Mouse (Mus musculus) forebrain, embryonic 13.5 days (tissue): Measurements from ENCODE around the gene Mertk. TPM values are rescaled to one million over a fixed set of nuclear protein-coding genes. Genes with fewer than 3 reads are reported as not detected.

Experiments used
- ATAC-seq: fragments of 200-750 bp; cut with Nextera tagmentation; 2 replicates; pipeline ENCODE4 v1.8.0; 2017
- H3K27ac ChIP-seq: fragments of 300-500 bp; sonication (generic); 2 replicates; pipeline ENCODE4 v1.5.1; 2015; ENCODE audit warnings: inconsistent platforms, mild to moderate bottlenecking, moderate library complexity
- H3K27me3 ChIP-seq: fragments of 300-500 bp; sonication (generic); 2 replicates; pipeline ENCODE4 v1.6.1; 2015; ENCODE audit warnings: mild to moderate bottlenecking, inconsistent platforms
- H3K36me3 ChIP-seq: fragments of 300-500 bp; sonication (generic); 2 replicates; pipeline ENCODE4 v1.6.1; 2015; ENCODE audit warnings: mild to moderate bottlenecking, inconsistent platforms; ENCODE audit not compliant: poor library complexity, severe bottlenecking
- H3K4me1 ChIP-seq: fragments of 300-500 bp; sonication (generic); 2 replicates; pipeline ENCODE4 v1.6.1; 2015; ENCODE audit warnings: inconsistent platforms
- H3K4me2 ChIP-seq: fragments of 300-500 bp; sonication (generic); 2 replicates; pipeline ENCODE4 v1.6.1; 2015; ENCODE audit warnings: inconsistent platforms, mild to moderate bottlenecking, moderate library complexity
- H3K4me3 ChIP-seq: fragments of 300-500 bp; sonication (generic); 2 replicates; pipeline ENCODE4 v1.5.1; 2015; ENCODE audit warnings: mild to moderate bottlenecking, inconsistent platforms
- H3K9ac ChIP-seq: fragments of 300-500 bp; sonication (generic); 2 replicates; pipeline ENCODE4 v1.6.1; 2015; ENCODE audit warnings: mild to moderate bottlenecking, inconsistent platforms
- H3K9me3 ChIP-seq: fragments of 300-500 bp; sonication (generic); replicated peaks from 2 replicates; pipeline ENCODE4 v1.6.1; 2016; ENCODE audit warnings: inconsistent platforms
- WGBS: fragments of 180-500 bp; shearing (Covaris S2); methylation state at CpG from one replicate; pipeline ENCODE4 v1.1.7; 2015; 5-methylcytosine and 5-hydroxymethylcytosine counted together
- polyA plus RNA-seq: library from polyadenylated mRNA; unstranded; fragments of >200 nt; fragmentation: Nextera tagmentation; extraction: Ambion mirVana; gene quantifications from 2 replicates; pipeline ENCODE4 v1.2.1, GENCODE M21; 2015

The Mertk gene
- polyA plus RNA-seq, 1 experiment from 2014 or later = 0.56 TPM

DNA sequence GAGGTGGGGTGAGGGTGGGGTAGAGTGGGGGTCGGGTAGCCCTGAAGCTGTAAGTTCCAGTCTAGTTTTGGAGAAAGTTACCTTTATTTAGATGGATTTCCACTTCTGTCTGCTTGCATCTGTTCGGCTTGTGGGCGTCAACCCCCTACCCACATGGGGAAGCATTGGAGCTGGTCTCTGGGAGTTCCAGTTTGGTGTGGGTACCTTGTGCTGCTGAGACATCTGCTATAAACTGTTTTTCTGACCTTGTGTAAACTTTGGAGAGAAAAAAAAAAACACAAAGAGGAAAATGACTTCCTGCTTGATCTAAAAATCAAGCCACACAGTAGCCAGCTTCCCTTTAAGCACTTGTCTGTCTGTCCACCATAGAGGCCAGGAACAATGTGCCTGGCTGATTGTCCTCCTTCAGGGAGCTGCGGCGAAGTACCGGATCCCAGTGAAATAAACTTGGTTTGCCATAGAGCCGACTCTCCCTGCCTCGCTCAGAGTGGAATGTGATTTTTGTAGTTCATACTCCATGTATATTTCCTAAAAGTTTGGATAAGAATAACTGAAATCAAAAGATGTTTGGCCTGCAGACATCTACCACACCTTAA, 48.8 kb downstream of the Mertk start:
- no peaks in the 10 kb centered on the region for H3K9me3 ChIP-seq
- no peaks in the 10 kb centered on the region for H3K36me3 ChIP-seq
- no peak overlapping the region for H3K4me2 ChIP-seq
- 83% methylated on average over 8 of the region's 8 CpGs for WGBS
- no peaks in the 10 kb centered on the region for H3K27me3 ChIP-seq
- H3K9ac ChIP-seq = no peak overlapping the region
- H3K4me1 ChIP-seq = no peaks in the 10 kb centered on the region
- no peak for ATAC-seq
- no peak overlapping the region for H3K4me3 ChIP-seq
- no peak overlapping the region for H3K27ac ChIP-seq

- H3K9me3 ChIP-seq = no peaks in the 10 kb centered on the region
- no peak overlapping the region for H3K4me2 ChIP-seq
- H3K4me3 ChIP-seq = no peak overlapping the region
- H3K4me1 ChIP-seq = no peaks in the 10 kb centered on the region
- H3K27ac ChIP-seq = no peak overlapping the region
- no peaks in the 10 kb centered on the region for H3K36me3 ChIP-seq
- no peak overlapping the region for H3K9ac ChIP-seq
- 72% methylated on average over 6 of the region's 6 CpGs for WGBS
- H3K27me3 ChIP-seq = no peaks in the 10 kb centered on the region
- ATAC-seq = no peak
Measured at GRCm38 (mm10) chr2:128748171-128748570, 49.4 kb downstream of the Mertk start.

GRCm38 (mm10) chr2:128751030-128751429, 52.3 kb downstream of the Mertk start:
- Histone ChIP-seq H3K4me1 (no peaks in the 10 kb centered on the region), H3K9ac (no peak overlapping the region), H3K4me3 (no peak overlapping the region), H3K4me2 (no peak overlapping the region), H3K36me3 (no peaks in the 10 kb centered on the region), H3K27ac (no peak overlapping the region), H3K27me3 (no peaks in the 10 kb centered on the region), H3K9me3 (no peaks in the 10 kb centered on the region)
- no peak for ATAC-seq
- WGBS = 90% methylated on average over 6 of the region's 6 CpGs

GRCm38 (mm10) chr2:128753295-128753873, 54.6 kb downstream of the Mertk start:
- Histone ChIP-seq H3K27ac (no peak overlapping the region), H3K9me3 (no peaks in the 10 kb centered on the region), H3K4me2 (no peak overlapping the region), H3K9ac (no peak overlapping the region), H3K27me3 (no peaks in the 10 kb centered on the region), H3K36me3 (no peaks in the 10 kb centered on the region), H3K4me1 (no peaks in the 10 kb centered on the region), H3K4me3 (no peak overlapping the region)
- 85% methylated on average over 6 of the region's 6 CpGs for WGBS
- no peak for ATAC-seq

- H3K4me2 ChIP-seq = no peak overlapping the region
- no peak overlapping the region for H3K9ac ChIP-seq
- WGBS = 92% methylated on average over 4 of the region's 4 CpGs
- no peaks in the 10 kb centered on the region for H3K36me3 ChIP-seq
- no peak overlapping the region for H3K27ac ChIP-seq
- H3K4me3 ChIP-seq = no peak overlapping the region
- H3K27me3 ChIP-seq = no peaks in the 10 kb centered on the region
- no peaks in the 10 kb centered on the region for H3K9me3 ChIP-seq
- ATAC-seq = no peak
- H3K4me1 ChIP-seq = peaks cover 7% of the 10 kb centered on the region
Measured at GRCm38 (mm10) chr2:128755149-128755691, 56.5 kb downstream of the Mertk start.

DNA sequence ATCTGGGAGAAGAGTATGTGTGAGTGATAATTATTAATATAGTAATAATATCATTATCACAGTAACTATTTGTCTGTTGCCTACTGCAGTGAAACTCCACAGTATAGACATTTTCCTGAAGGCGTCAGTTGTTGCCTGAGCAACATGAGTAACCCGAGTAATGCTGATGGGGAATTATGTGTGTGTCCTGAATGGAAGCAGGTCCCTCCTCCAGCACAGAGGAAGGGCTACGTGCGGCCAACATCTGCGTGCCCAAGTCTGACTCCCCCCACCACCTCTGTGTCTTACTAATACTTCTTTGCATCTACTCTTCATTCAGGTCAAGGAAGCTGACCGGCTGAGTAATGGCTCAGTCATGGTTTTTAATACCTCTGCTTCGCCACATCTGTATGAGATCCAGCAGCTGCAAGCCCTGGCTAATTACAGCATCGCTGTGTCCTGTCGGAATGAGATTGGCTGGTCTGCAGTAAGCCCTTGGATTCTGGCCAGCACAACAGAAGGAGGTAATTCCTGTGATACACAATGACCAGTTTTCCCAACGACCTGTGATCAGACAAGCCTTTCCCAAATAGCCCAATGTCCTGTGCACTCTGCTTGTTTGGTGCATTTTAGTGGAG, 60.1 kb downstream of the Mertk start:
- H3K9me3 ChIP-seq = no peaks in the 10 kb centered on the region
- H3K27ac ChIP-seq = no peak overlapping the region
- H3K4me2 ChIP-seq = no peak overlapping the region
- no peak overlapping the region for H3K9ac ChIP-seq
- no peaks in the 10 kb centered on the region for H3K27me3 ChIP-seq
- H3K4me3 ChIP-seq = no peak overlapping the region
- H3K36me3 ChIP-seq = no peaks in the 10 kb centered on the region
- ATAC-seq = peak; percentile 38; the same call in 1 of the 2 replicates
- 42% methylated on average over 10 of the region's 10 CpGs for WGBS
- H3K4me1 ChIP-seq = peaks cover 7% of the 10 kb centered on the region

DNA sequence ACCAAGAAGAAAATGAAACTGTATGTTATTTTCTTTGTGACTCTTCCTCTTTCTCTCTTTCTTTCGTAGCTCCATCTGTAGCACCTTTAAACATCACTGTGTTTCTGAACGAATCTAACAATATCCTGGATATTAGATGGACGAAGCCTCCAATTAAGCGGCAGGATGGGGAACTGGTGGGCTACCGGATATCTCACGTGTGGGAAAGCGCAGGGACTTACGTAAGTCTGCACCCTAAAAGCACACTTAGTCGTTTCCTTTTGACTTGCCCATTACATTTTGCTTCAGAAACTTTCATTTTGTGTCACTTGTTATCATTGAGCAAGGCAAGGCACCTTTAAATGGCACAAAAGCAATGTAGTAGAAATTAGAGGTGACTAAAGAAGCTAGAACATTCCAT, 63.3 kb downstream of the Mertk start:
- no peaks in the 10 kb centered on the region for H3K27me3 ChIP-seq
- no peaks in the 10 kb centered on the region for H3K9me3 ChIP-seq
- peaks cover 7% of the 10 kb centered on the region for H3K4me1 ChIP-seq
- H3K4me2 ChIP-seq = no peak overlapping the region
- no peak overlapping the region for H3K27ac ChIP-seq
- no peak overlapping the region for H3K9ac ChIP-seq
- no peak overlapping the region for H3K4me3 ChIP-seq
- H3K36me3 ChIP-seq = no peaks in the 10 kb centered on the region
- 92% methylated on average over 9 of the region's 9 CpGs for WGBS
- no peak for ATAC-seq

GRCm38 (mm10) chr2:128765787-128766186, 67.0 kb downstream of the Mertk start:
- no peak overlapping the region for H3K9ac ChIP-seq
- H3K4me3 ChIP-seq = no peak overlapping the region
- H3K27ac ChIP-seq = no peak overlapping the region
- no peak overlapping the region for H3K4me2 ChIP-seq
- no peaks in the 10 kb centered on the region for H3K36me3 ChIP-seq
- WGBS = 97% methylated on average over 1 of the region's 1 CpGs
- H3K9me3 ChIP-seq = no peaks in the 10 kb centered on the region
- ATAC-seq = no peak
- H3K4me1 ChIP-seq = no peaks in the 10 kb centered on the region
- no peaks in the 10 kb centered on the region for H3K27me3 ChIP-seq

- H3K9me3 ChIP-seq = no peaks in the 10 kb centered on the region
- 86% methylated on average over 4 of the region's 4 CpGs for WGBS
Measured at GRCm38 (mm10) chr2:128768545-128769247, 69.9 kb downstream of the Mertk start.

DNA sequence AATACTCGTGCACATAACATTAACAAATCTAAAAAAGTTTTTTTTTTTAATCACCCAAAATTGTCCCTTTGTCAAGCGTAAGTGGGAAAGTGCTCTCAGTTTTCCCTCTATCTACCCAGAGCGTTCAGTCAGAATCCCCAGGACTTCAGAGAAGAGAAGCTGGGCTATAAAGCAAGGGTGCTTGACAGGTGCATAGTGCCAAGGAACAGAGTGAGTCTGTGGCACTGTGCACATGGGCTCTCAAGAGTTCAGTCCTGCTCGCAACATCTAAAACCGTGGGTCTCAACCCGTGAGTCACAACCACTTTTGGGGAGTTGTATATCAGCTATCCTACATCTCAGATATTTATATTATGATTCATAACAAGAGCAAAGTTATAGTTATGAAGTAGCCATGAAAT, 71.8 kb downstream of the Mertk start:
- no peak overlapping the region for H3K27ac ChIP-seq
- ATAC-seq = no peak
- no peaks in the 10 kb centered on the region for H3K9me3 ChIP-seq
- peaks cover 3% of the 10 kb centered on the region; the same call in 1 of the 2 replicates for H3K4me1 ChIP-seq
- WGBS = 93% methylated on average over 6 of the region's 6 CpGs
- H3K9ac ChIP-seq = no peak overlapping the region
- H3K36me3 ChIP-seq = no peaks in the 10 kb centered on the region
- H3K4me2 ChIP-seq = no peak overlapping the region
- H3K4me3 ChIP-seq = no peak overlapping the region
- H3K27me3 ChIP-seq = no peaks in the 10 kb centered on the region

More at GRCm38 (mm10) chr2:128768545-128769247, 69.9 kb downstream of the Mertk start:
- H3K4me2 ChIP-seq = no peak overlapping the region
- no peak overlapping the region for H3K9ac ChIP-seq
- H3K36me3 ChIP-seq = no peaks in the 10 kb centered on the region
- no peak overlapping the region for H3K4me3 ChIP-seq
- H3K4me1 ChIP-seq = peaks cover 3% of the 10 kb centered on the region; the same call in 1 of the 2 replicates
- H3K27me3 ChIP-seq = no peaks in the 10 kb centered on the region
- ATAC-seq = no peak
- no peak overlapping the region for H3K27ac ChIP-seq

- Histone ChIP-seq H3K4me2 (no peak overlapping the region), H3K4me1 (peaks cover 3% of the 10 kb centered on the region; the same call in 1 of the 2 replicates), H3K9me3 (no peaks in the 10 kb centered on the region), H3K27ac (no peak overlapping the region), H3K36me3 (no peaks in the 10 kb centered on the region), H3K4me3 (no peak overlapping the region), H3K9ac (no peak overlapping the region), H3K27me3 (no peaks in the 10 kb centered on the region)
- WGBS = 80% methylated on average over 4 of the region's 4 CpGs
- ATAC-seq = no peak
Measured at GRCm38 (mm10) chr2:128771048-128771447, 72.3 kb downstream of the Mertk start.

- H3K36me3 ChIP-seq = no peaks in the 10 kb centered on the region
- H3K27me3 ChIP-seq = no peaks in the 10 kb centered on the region
- no peak for ATAC-seq
- no peak overlapping the region for H3K9ac ChIP-seq
- no peaks in the 10 kb centered on the region for H3K9me3 ChIP-seq
- H3K4me1 ChIP-seq = peaks cover 3% of the 10 kb centered on the region; the same call in 1 of the 2 replicates
- no peak overlapping the region for H3K4me3 ChIP-seq
- H3K27ac ChIP-seq = no peak overlapping the region
- H3K4me2 ChIP-seq = no peak overlapping the region
- WGBS = 86% methylated on average over 7 of the region's 7 CpGs
Measured at GRCm38 (mm10) chr2:128771750-128772338, 73.1 kb downstream of the Mertk start.
